Mouse (Mus musculus): ENCODE measurements at regions not wholly inside any gene's neighbourhood (a gene's known extent, or its start where the extent isn't known, plus 50 kb on each side); places are given as distances from the start of the nearest gene placed in this dataset.

GRCm38 (mm10) chr7:129772540-129773331 is 181.1 kb downstream of the Wdr11 start:
- no peak for DNase-seq

GRCm38 (mm10) chr7:129774261-129774861 is 182.7 kb downstream of the Wdr11 start:
- DNase-seq, result peak; percentile 66 to 68

GRCm38 (mm10) chr7:129775189-129775588 is 183.5 kb downstream of the Wdr11 start:
- no peak for DNase-seq

GRCm38 (mm10) chr7:129778842-129779421 is 187.3 kb downstream of the Wdr11 start:
- DNase-seq, result no peak

DNA sequence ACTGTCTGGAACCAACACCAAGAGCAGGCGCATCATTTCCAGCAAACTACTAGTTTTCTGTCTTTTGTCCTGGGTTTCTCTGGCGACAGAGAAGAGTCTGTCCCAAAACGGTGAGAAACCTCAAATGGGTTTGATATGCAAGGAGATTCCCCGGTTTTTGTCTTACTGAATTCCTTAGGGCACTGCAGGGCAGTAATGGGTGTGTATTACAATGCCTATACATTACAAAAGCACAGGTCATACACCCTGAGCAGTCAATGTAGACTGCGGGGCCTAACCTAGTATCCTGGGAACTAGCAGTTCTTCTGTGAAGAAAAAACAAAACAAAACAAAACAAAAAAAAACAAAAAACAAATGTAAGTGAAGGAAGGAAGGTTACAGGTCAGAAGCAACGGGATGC is 188.3 kb downstream of the Wdr11 start:
- DNase-seq, result no peak

DNA sequence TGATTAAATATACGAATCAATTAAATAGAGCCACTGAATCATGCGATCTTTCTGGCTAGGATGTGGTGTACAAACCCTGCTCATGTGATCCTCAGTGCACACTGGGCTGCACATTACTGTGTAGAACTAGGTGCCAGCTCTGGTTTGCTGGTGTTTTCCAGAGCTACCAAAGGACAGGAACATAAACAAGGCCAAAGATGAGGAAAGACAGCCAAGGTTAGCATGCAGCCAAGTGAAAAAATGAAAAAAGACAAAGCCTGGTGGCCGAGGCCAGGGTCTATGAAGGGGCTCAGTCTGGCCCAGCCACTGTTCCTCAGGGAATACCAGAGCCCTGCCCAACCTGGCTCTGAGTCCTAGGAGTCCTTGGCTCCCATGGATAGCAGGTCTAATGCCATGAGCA is 190.1 kb downstream of the Wdr11 start:
- no peak for DNase-seq

DNA sequence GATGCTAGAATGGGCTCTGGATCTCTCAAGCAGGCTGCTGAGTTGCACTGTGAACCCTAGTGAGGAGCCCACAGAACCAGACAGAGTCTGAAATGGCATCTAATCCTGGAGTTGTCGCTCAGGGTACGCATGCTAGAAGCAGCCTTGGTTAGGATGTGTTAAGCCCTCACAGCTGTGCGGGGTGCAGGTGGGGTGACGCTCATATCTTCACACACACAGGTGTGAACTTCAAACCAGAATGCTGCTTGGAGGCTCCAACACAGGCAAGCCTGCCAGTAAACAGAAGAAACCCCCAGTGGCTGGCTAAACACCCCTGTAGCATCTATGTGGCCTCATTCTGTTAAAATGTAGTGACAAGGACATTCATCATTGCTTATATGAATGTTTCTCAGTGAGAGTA is 193.3 kb downstream of the Wdr11 start:
- DNase-seq, result no peak

GRCm38 (mm10) chr7:129787011-129787410 is 195.3 kb downstream of the Wdr11 start:
- no peak for DNase-seq

GRCm38 (mm10) chr7:129787736-129788135 is 196.1 kb downstream of the Wdr11 start:
- no peak for DNase-seq

- no peak for DNase-seq
Observed at GRCm38 (mm10) chr7:129789461-129789860, 197.8 kb downstream of the Wdr11 start.

GRCm38 (mm10) chr7:129790590-129791449 is 199.2 kb downstream of the Wdr11 start:
- DNase-seq, result no peak

GRCm38 (mm10) chr7:129791450-129791820 is 199.8 kb downstream of the Wdr11 start:
- DNase-seq, result no peak

GRCm38 (mm10) chr7:129793733-129794132 is 202.1 kb downstream of the Wdr11 start:
- no peak for DNase-seq

- DNase-seq, result no peak
Observed at GRCm38 (mm10) chr7:129794276-129794675, 202.6 kb downstream of the Wdr11 start.

DNA sequence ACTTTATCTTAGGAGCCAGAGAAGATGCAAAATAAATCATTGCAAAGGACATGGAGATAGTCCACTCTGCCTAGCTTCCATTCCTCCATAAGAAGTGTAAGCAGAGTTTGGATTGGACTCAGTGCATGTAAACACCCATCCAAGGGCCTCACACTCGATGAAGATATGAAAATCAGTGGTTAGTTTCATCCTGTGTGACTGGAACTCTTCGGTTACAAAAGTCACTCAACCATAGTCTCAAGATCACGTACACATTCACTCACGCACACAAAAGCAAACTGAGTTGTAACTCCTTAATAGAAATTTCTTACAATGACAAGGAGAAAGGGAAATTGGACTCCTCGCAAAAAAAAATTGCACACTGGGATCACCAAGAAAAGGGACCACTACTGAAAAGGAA is 206.9 kb downstream of the Wdr11 start:
- no peak for DNase-seq

GRCm38 (mm10) chr7:129800461-129800867 is 208.8 kb downstream of the Wdr11 start:
- DNase-seq, result no peak

- DNase-seq, result no peak
Observed at GRCm38 (mm10) chr7:129801431-129801847, 209.8 kb downstream of the Wdr11 start.

DNA sequence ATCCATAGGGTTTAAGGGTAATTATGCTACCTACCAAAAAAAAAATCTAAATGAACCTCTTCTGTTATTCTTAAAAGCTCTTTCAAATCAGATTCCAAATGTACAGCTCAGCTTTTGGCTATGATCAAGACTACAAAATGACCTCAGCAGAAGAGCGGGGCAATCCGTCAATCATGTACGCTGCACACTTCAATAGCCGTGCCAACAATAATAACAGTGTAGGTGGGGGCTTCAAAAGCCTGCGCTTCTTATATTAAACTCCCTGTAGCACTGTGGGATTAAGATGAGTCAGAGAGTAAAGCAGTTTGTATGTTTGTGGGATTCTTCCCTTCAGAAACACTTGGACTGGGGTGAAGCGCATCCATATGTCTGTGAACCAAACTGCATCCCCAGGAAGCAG is 210.5 kb downstream of the Wdr11 start:
- no peak for DNase-seq

- DNase-seq, result no peak
Observed at GRCm38 (mm10) chr7:129805340-129805739, 213.7 kb downstream of the Wdr11 start.

DNA sequence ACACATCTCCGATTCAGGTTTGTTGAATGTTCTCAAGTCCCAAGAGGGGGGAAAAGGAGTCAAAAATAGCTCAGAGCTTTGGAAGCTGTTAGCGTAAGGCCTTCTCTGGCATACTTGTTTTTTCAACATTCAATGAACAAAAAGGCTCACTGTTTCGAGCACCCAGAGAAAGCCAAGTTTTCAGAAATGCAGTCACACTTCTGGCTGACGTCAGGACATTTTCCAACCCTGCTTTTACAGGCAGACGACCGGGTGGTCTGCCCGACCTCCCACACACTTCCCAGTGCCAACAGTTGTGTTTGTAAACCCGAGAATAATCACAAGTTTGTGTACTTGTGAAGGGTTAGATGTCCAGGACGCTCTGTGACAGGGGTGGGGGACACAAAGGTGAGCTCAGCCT is 218.5 kb downstream of the Wdr11 start:
- DNase-seq, result no peak

DNA sequence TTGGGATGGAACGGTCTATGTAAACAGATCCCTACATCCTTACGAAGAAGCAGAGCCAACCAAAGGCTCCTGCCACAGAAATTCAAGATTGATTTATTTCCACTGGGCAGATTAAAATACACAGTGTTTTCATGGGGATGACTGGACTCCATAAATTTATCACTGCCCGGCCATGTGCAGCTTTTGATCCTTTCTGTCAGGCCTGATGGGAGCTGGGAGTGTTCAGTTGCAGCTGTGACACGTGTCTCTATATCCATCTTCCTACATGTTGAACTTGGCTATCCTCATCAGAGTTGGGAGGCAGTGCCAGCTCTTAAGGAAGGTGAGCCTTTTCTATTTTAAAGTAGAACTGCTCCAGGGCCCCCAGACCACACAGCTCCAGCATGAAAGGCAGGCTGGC is 218.9 kb downstream of the Wdr11 start:
- no peak for DNase-seq

GRCm38 (mm10) chr7:129814149-129814860 is 222.6 kb downstream of the Wdr11 start:
- no peak for DNase-seq

DNA sequence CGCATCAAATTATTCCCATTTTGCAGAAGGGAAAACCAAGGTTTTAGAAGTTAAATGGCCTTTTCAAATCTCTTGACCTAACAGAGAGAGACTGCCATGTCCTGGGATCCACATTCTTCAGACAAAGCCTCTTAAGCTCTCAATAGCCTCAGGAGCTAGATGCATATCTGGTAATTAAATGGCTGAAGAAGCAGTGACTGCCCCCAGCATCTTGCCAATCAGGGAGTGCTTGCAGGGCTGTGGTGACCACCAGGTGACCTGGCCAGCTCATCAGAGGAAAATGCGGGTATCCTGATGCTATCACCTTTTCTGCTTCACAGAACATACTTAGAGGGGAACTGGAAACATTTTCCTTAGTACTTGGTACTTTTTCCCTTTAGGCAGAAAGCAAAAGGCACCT is 227.2 kb downstream of the Wdr11 start:
- DNase-seq, result no peak

All from cerebellum, postnatal 36 days (tissue).